Mouse (Mus musculus) bone marrow, adult 2 months (tissue): ENCODE measurements around the gene Ccdc149.

Experiments
- CTCF ChIP-seq: fragments of 200-500 bp; IDR thresholded peaks from 2 replicates; pipeline ENCODE4 v1.5.1; 2011; ENCODE audit warnings: low read length, control low read depth; ENCODE audit not compliant: control insufficient read depth, insufficient read depth
- POLR2A ChIP-seq: fragments of 200-500 bp; IDR thresholded peaks from 2 replicates; pipeline ENCODE4 v1.6.1; 2011; ENCODE audit warnings: low read depth, mild to moderate bottlenecking, control low read depth, low read length, borderline replicate concordance; ENCODE audit not compliant: control insufficient read depth

- TF ChIP-seq CTCF (no peak), POLR2A (no peak)
Observed at GRCm38 (mm10) chr5:52391471-52391870, 79.8 kb downstream of the Ccdc149 start.
